Mouse (Mus musculus): ENCODE results near the gene Ldlrad3.

Gene Ldlrad3

GRCm38 (mm10) chr2:101966017-101966416, 220.2 kb downstream of the Ldlrad3 start:
- DNase-seq (ENCODE audit: low spot score) = no peak

DNA sequence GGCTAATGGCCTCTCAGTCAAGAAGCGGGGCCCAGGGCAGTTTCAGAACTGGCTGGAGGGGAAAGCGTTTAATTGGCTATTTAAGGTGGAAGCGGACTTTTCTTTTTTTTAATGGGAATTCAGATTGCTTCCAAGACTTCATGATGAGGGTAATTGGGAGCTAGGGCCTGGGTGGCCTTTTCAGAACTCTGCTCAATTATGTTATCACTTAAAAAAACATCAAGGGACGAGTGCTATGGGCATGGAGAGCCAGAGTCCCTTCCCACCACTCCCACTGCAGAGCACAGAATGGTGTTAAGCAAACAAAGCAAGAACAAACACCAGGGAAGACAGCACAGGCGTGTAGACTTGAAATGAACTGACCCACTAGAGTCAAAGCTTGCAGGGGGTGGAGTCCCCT, 220.7 kb downstream of the Ldlrad3 start:
- no peak for DNase-seq (ENCODE audit: low spot score)

DNA sequence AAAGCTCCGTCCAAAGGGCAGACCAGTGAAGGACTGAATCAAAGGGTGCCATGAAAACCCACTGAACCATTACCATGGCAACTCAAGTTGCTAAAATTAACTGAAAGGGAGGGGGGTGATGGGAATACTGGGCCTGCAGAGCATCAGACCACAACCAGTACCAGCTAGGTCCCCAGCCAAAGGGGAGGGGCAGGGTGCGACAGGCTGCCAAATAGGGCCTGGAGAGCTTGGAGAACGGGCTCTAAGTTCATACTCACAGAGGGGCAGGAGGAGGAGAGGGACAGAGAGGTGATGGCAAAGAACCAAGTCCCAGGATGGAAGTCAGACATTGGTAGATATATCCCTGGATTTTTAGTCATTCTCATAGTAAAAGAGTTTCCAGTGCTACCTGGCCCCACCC, 222.8 kb downstream of the Ldlrad3 start:
- DNase-seq (ENCODE audit: low spot score) = no peak

GRCm38 (mm10) chr2:101962349-101962748, 223.8 kb downstream of the Ldlrad3 start:
- DNase-seq (ENCODE audit: low spot score) = no peak

GRCm38 (mm10) chr2:101961391-101961790, 224.8 kb downstream of the Ldlrad3 start:
- no peak for DNase-seq (ENCODE audit: low spot score)

DNA sequence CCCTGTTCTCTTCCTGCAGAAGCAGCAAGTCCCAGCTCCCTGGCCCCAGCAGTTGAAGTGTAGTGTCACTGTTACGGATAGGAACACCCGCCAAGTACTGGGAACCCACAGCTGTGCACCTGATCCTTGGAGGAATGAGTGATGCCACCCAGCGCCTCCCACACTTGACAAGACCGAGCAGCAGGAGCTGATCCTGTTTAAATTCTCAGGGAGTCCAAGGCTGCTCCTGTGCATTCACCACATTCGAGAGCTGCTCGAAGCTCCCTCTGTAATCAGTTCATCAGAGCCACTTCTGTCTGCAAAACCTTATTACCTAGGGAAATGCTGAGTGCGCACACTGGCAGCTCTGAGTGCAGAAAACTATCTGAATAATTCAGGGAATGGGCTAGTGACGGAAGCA, 225.5 kb downstream of the Ldlrad3 start:
- no peak for DNase-seq (ENCODE audit: low spot score)

- no peak for DNase-seq (ENCODE audit: low spot score)
Measured at GRCm38 (mm10) chr2:101956125-101956524, 230.1 kb downstream of the Ldlrad3 start.

DNA sequence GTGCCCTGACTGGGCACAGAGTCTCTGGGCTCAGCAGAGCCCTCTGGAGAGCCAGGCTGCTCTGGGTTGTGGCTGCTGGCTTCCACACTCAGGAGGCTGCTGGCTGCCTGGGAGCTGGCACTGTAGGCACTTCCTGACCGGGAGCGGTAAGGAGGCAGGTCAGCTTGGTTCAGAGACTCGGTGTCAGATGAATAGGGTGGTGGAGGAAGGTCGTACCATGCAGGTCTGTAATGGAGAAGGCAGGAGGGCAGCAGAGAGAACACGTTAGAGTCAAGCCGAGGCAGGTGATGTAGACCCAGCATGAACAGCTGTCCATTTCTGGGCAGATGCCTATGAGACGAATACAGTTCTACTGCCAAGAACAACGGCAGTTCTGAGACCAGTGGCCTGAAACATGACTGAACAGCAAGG, 233.2 kb downstream of the Ldlrad3 start:
- DNase-seq (ENCODE audit: low spot score) = no peak

DNA sequence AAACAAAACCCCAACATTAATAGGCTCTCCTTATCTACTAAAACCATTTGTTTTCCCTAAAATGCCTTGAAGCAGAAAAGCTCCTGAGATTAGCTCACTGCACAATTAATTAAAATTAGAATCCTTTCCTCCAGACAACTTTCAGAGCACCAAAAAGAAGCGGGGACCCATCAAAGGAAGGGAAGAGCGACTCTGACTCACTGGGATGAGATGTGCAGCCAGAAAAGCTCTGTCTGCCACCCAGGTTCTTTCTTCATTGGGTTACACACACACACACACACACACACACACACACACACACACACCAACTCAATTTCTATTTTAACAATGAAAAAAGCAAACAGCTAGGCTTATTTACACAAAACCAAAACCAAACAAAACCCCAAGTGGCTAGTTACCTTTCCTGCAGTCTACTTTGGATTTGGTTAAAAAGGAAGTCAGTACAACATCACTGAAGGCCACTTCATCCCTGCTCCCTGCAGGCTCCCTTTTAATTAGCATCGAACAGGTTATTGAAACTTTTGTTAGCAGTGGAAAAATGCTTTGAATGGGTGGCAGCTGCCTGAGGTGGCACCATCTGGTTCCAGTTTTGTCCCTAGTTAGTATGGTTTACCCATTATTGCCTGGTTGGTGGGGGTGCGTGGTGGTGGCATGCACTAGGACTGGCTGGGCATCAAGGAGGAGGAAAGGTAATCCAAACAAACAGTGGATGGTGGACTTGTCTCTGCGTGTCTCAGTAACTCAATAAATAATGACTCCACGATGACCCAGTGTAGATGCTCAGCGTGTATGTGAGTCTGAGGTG, 235.3 kb downstream of the Ldlrad3 start:
- DNase-seq (ENCODE audit: low spot score) = no peak

DNA sequence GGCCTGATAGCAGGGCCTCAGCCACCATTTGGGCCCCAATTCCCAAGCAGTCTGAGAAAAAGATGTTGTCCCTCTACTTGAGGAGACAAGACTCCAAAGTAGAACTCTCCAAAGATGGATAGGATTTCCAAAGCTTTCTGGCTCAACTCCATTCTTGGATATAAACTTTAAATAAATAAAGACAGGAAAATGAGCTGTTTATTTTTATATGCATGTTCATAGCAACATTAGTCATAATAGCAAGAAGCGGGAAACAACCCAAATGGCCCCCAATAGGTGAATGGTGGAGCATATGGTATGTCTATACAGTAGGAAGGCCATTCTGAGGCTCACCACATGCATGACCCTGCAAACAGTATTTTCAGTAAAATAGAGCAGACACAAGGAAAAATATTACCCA, 251.2 kb downstream of the Ldlrad3 start:
- DNase-seq (ENCODE audit: low spot score) = no peak

DNA sequence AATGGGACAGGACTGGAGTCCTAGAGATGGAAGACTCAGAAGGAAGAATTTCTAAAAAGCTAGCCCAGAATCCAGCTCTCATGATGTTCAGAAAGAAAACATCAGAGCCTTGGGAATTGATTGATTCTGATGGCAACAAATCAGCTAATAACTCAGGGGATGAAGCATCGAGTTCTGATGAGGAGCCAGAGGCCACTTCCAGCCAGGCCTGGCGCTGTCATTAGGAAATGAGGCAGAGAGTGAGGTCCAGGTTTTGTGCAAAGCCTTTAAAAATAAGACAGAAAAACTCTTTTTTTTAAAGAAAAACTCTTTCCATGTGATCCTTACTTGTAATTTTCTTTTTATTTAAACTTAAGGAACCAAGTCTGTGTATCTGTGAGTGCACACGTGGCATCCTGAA, 252.9 kb downstream of the Ldlrad3 start:
- DNase-seq (ENCODE audit: low spot score) = no peak

- no peak for DNase-seq (ENCODE audit: low spot score)
Measured at GRCm38 (mm10) chr2:101932169-101932936, 253.8 kb downstream of the Ldlrad3 start.

GRCm38 (mm10) chr2:101925591-101926188, 260.5 kb downstream of the Ldlrad3 start:
- DNase-seq (ENCODE audit: low spot score) = no peak

- no peak for DNase-seq (ENCODE audit: low spot score)
Measured at GRCm38 (mm10) chr2:101925183-101925582, 261.0 kb downstream of the Ldlrad3 start.

DNA sequence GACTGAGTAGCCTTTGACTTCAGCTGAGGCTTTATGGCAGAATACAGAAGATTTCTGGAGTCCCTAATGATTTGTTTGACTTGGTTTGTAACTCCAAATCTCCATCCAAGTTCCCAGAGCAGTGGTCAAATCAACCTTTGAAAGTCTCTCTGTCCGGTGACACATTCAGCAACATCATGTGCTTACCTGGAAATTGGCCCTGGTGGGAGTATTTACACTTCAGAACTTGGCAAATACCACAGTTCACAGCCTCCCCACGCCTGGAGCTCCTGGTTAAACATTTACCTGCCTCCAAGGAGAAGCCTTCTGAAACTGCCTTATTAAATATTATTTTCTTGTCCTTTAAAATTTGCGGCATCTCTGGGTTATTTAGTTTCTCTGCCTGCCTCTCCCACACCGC, 263.0 kb downstream of the Ldlrad3 start:
- no peak for DNase-seq (ENCODE audit: low spot score)

DNA sequence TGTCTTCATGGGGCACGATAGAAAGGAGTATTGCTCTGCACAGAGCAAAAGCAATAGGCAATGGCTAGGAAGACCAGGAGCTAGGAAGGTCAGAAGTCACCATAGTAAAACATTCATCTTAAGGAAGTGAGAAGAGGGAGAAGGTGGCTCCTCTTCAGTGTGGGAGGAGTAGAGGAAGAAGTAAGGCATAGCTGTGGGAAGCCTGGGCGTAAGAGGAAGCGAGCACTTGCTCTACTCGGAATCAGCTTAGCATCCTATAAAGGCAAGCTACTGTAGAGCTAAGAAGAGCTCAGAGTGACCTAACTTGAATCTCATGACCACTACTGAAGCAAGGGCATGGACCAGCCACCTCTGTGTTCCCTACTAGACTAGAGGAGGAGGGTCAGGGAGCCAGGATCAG, 263.9 kb downstream of the Ldlrad3 start:
- no peak for DNase-seq (ENCODE audit: low spot score)

DNA sequence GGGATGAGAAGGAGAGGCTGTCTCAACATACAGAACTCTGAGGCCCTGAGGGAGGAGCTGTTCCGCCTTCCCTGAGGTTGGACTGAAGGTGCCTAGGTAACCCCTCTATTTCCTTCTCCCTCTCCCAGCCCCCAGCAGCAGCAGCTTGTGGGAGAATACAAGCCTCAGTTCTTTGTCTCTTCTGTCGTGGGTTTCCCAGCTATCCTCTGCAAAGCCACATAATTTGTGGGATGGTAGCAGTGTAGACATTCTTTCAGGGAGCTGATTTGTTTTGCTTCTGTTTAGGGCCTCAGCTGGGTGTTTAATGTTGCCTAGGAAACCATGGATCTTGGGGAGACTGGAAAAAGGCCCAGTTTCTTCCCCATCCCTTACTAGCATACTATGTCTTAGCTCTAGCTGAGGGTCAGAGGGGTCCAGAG, 266.0 kb downstream of the Ldlrad3 start:
- DNase-seq (ENCODE audit: low spot score) = no peak

DNA sequence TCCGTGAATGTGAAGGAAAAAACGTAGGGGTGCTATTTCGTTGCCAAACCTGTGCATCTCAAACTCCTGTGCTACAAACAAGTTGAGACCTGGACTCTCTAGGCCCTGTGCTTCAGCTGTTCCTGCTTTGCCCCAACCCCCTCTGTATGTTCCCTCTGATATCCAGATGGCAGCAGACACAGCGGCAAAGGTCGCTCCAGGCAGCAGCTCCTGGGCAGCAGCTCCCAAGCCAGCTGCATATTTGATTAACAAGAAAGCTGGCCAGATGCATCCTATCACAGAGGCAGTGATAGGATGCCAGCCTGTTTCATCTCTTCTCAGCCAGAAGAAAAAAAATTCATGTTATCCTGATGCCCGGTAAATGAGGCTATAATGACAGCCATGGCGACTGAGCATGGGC, 267.7 kb downstream of the Ldlrad3 start:
- DNase-seq (ENCODE audit: low spot score) = no peak

DNA sequence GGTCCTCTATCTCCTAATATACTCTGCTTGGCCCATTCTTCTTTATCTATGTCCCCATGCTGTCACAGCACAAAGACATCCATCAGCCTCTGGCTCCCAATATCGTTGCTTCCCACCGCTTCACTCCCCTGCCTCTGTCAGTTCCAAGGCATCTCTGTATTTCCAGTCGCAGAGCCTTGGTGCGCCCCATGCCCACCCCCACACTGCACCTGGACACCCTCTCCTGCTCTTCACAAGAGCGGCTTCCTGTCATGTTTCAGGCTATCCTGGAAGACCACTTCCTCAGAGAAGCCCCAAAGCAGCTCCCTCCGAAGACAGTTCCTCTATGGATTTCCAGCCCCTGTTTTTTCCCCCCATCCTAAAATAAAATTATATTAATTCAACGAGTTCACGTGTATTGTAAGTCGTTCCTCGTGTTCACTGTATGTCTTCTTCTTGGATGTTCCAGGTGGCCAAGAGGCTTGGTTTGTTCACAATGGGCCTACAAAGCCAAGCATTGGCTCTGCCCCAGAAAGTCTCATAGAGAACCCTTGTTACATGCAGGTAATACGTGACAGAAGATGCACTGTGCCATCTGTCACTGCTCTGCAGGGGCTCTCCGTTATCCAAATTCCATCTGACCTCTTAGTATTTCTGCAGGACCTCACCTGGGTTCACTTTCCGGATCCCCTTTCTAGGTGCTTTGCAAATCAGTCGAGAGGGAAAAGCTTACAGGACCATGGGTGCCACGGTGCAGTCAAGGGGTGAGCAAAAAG, 276.7 kb downstream of the Ldlrad3 start:
- DNase-seq (ENCODE audit: low spot score) = no peak

DNA sequence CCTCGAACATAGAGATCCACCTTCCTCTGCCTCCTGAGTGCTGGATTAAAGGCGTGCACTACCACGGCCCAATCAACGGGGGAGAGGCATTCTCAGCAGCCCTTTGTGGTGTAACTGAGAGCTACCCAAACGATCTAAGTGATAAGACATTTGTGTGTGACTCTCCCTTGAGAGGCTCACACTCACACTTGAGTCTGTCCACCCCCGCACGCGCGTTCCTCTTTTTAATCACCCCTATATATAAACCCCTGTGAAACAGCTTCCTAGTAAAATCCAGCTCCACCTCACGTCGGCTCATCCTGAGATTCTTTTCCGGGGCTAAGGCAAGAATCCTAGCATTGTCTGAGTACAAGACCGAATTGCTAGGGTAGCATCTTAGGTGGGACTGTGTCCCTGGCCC, 277.4 kb downstream of the Ldlrad3 start:
- DNase-seq (ENCODE audit: low spot score) = no peak

- no peak for DNase-seq (ENCODE audit: low spot score)
Measured at GRCm38 (mm10) chr2:101907386-101908022, 278.7 kb downstream of the Ldlrad3 start.

DNA sequence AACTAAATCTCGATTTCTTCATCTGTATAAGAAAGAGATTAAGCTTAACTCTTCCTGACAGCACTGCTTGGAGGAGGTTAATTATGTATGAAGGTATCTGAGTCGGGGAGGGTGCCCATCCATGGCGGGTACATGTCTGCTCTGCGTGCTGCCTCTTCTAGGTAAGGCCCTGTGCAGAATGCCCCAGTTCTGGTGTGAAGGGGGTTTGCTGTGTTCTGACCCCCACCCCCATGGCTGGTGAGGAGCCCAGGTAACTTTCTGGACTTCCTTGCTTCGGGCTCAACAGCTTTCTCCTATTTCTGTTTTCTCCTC, 279.9 kb downstream of the Ldlrad3 start:
- DNase-seq (ENCODE audit: low spot score) = no peak
